Mouse (Mus musculus) myocyte (in vitro differentiated cells): ENCODE measurements at regions not wholly inside any gene's neighbourhood (a gene's known extent, or its start where the extent isn't known, plus 50 kb on each side); places are given as distances from the start of the nearest gene placed in this dataset.

Experiments used
- H3K27me3 ChIP-seq: one replicate; pipeline ENCODE4 v1.6.1; 2011; ENCODE audit not compliant: control insufficient read depth, insufficient read depth, insufficient read length
- H3K36me3 ChIP-seq: one replicate; pipeline ENCODE4 v1.6.1; 2011; ENCODE audit not compliant: control insufficient read depth, insufficient read depth
- H3K4me2 ChIP-seq: one replicate; pipeline ENCODE4 v1.6.1; 2011; ENCODE audit warnings: low read depth, control low read depth
- H3K4me3 ChIP-seq: one replicate; pipeline ENCODE4 v1.5.1; 2011; ENCODE audit warnings: mild to moderate bottlenecking, control low read depth, moderate library complexity
- H3K79me2 ChIP-seq: one replicate; pipeline ENCODE4 v1.6.1; 2011; ENCODE audit not compliant: control insufficient read depth, insufficient read depth
- H3ac ChIP-seq: one replicate; pipeline ENCODE4 v1.6.1; 2011; ENCODE audit not compliant: control insufficient read depth, insufficient read length
- CEBPB ChIP-seq: IDR thresholded peaks from 2 replicates; pipeline ENCODE4 v1.6.1; 2011; ENCODE audit warnings: mild to moderate bottlenecking, moderate library complexity; ENCODE audit not compliant: poor library complexity, insufficient read depth, severe bottlenecking
- E2F4 ChIP-seq: IDR thresholded peaks from one replicate; pipeline ENCODE4 v1.6.1; 2011; ENCODE audit warnings: mild to moderate bottlenecking, control low read depth, moderate library complexity; ENCODE audit not compliant: insufficient read depth
- MAX ChIP-seq: IDR thresholded peaks from one replicate; pipeline ENCODE4 v1.6.1; 2011; ENCODE audit warnings: low read depth, mild to moderate bottlenecking, control low read depth
- MYOD1 ChIP-seq, 3 experiments: IDR thresholded peaks; one replicate each; pipeline ENCODE4 v1.6.1; 2011; ENCODE audit warnings: control low read depth in 2 of 3, low read depth in 2 of 3, mild to moderate bottlenecking in 2 of 3, moderate library complexity in 1 of 3; ENCODE audit not compliant: insufficient read length in 2 of 3, control insufficient read depth in 1 of 3
- MYOG ChIP-seq, 3 experiments: IDR thresholded peaks; one replicate each; pipeline ENCODE4 v1.6.1; 2011; ENCODE audit warnings: control low read depth in 2 of 3, low read depth in 2 of 3, mild to moderate bottlenecking in 2 of 3; ENCODE audit not compliant: insufficient read length in 2 of 3, control insufficient read depth in 1 of 3, insufficient read depth in 1 of 3
- POLR2A ChIP-seq: IDR thresholded peaks from one replicate; pipeline ENCODE4 v1.6.1; 2011; ENCODE audit warnings: low read depth, mild to moderate bottlenecking, control low read depth, moderate library complexity; ENCODE audit not compliant: insufficient read length
- POLR2AphosphoS2 ChIP-seq: IDR thresholded peaks from one replicate; pipeline ENCODE4 v1.6.1; 2011; ENCODE audit warnings: low read depth, control low read depth; ENCODE audit not compliant: insufficient read length
- REST ChIP-seq: IDR thresholded peaks from one replicate; pipeline ENCODE4 v1.6.1; 2011; ENCODE audit warnings: mild to moderate bottlenecking, control low read depth, moderate library complexity; ENCODE audit not compliant: insufficient read depth, insufficient read length
- SRF ChIP-seq: IDR thresholded peaks from one replicate; pipeline ENCODE4 v1.6.1; 2011; ENCODE audit warnings: low read depth; ENCODE audit not compliant: control insufficient read depth, insufficient read length
- TCF12 ChIP-seq: IDR thresholded peaks from one replicate; pipeline ENCODE4 v1.6.1; 2011; ENCODE audit warnings: mild to moderate bottlenecking, control low read depth; ENCODE audit not compliant: poor library complexity, insufficient read depth, severe bottlenecking
- TCF3 ChIP-seq: IDR thresholded peaks from one replicate; pipeline ENCODE4 v1.6.1; 2011; ENCODE audit warnings: low read depth, control low read depth; ENCODE audit not compliant: insufficient read length
- USF1 ChIP-seq: IDR thresholded peaks from one replicate; pipeline ENCODE4 v1.6.1; 2011; ENCODE audit warnings: low read depth, mild to moderate bottlenecking, control low read depth, moderate library complexity

DNA sequence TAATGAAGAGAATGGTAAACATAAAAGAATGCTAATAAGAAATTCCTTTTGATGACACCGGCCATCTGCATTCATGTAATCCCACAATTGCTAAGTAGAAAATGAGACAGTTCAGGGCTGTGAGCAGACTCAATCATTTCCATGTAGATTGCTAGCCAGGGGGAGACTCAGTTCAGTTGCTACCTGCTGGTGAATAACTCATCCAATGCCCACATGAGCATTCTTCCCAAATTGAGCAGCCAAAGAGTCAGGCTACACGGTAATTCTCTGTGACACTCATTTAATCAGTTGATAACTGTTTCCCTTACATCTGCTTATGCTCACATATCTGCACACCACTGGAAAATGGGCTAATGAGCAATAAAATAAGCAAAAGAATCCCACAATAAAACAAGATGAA lies 345.0 kb downstream of the Ipo11 start:
- no peak for TF ChIP-seq REST
- no peak for TF ChIP-seq E2F4
- TF ChIP-seq USF1: no peak
- TF ChIP-seq CEBPB: no peak
- TF ChIP-seq SRF: no peak
- no peak for TF ChIP-seq POLR2AphosphoS2
- TF ChIP-seq MAX: no peak
- no peak for TF ChIP-seq POLR2A
- TF ChIP-seq TCF12: no peak
- H3K4me2 ChIP-seq: no peak overlapping the region
- H3K4me3 ChIP-seq: no peak overlapping the region
- H3ac ChIP-seq: no peak overlapping the region
- no peaks in the 10 kb centered on the region for H3K36me3 ChIP-seq
- no peaks in the 10 kb centered on the region for H3K79me2 ChIP-seq
- no peaks in the 10 kb centered on the region for H3K27me3 ChIP-seq

DNA sequence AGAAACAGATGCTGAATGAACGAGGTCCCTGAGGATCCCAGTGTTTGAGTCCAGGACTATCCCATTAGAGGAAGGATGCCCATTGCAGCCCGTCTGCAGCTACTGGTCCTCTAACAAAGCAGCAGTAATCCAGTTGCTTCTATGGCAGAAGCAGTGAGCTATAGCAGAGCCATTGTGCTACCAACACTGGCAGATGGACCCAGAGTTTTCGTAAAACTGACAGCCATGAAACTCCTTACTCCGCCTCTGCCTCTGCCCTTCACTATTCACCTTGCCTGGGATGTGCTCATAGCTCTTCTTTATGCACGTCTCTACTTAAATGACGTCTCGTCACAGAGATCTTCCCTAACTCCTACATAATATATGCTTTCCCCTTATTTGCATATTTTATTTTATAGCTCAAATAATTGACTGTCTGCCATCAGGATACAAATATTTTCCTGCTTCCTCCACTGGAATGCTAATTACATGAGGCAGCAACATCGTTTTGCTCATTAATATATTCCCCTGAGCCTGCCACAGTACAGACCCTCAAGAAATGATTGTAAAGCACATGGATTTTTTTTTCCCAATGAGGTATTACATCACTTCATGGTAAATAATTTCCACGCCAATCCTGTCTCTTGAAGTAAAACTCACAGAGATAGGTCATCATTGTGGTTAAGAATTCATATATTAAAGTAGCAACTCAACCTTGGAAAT lies 368.9 kb downstream of the Ipo11 start:
- Histone ChIP-seq H3K36me3 (no peaks in the 10 kb centered on the region), H3K4me3 (no peak overlapping the region), H3K79me2 (no peaks in the 10 kb centered on the region), H3K27me3 (no peaks in the 10 kb centered on the region), H3ac (no peak overlapping the region), H3K4me2 (no peak overlapping the region)
- no peak for TF ChIP-seq MAX
- no peak for TF ChIP-seq TCF12
- TF ChIP-seq TCF3: no peak
- TF ChIP-seq REST: no peak
- TF ChIP-seq POLR2A: no peak
- no peak for TF ChIP-seq MYOG (IDR thresholded peaks at IDR 0.05; ENCODE audit: control insufficient read depth in 1 of 3, insufficient read depth in 1 of 3, insufficient read length in 2 of 3, low read depth in 2 of 3)
- no peak for TF ChIP-seq E2F4
- no peak for TF ChIP-seq USF1
- no peak for TF ChIP-seq SRF
- no peak for TF ChIP-seq MYOD1 (IDR thresholded peaks at IDR 0.05; ENCODE audit: control insufficient read depth in 1 of 3, insufficient read length in 2 of 3, low read depth in 2 of 3)
- TF ChIP-seq CEBPB: no peak
- no peak for TF ChIP-seq POLR2AphosphoS2

DNA sequence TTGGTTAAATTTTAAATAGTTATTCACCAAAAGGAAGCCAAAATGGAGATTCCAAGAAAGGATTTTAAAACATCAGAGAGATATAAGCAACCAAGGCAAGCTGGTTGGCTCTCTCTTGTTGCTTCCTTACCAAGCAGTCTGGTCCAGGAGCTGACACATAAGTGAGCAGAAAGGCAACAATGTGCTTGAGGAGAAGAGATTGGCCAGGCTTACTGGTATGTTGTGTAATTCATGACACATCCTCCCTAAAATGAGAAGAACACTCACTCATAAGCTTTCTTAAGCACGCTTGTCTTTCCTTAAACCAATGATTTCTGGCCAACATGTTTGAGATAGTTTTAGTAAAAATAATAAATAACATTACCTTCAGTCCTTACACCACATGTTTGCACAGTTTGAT lies 374.2 kb downstream of the Ipo11 start:
- TF ChIP-seq SRF (no peak), POLR2AphosphoS2 (no peak), MYOG (IDR thresholded peaks at IDR 0.05; ENCODE audit: control insufficient read depth in 1 of 3, insufficient read depth in 1 of 3, insufficient read length in 2 of 3, low read depth in 2 of 3) (no peak), MYOD1 (IDR thresholded peaks at IDR 0.05; ENCODE audit: control insufficient read depth in 1 of 3, insufficient read length in 2 of 3, low read depth in 2 of 3) (no peak), POLR2A (no peak), TCF3 (no peak), CEBPB (no peak), USF1 (no peak), TCF12 (no peak), E2F4 (no peak), MAX (no peak), REST (no peak)
- no peak overlapping the region for H3ac ChIP-seq
- no peaks in the 10 kb centered on the region for H3K36me3 ChIP-seq
- no peak overlapping the region for H3K4me2 ChIP-seq
- no peak overlapping the region for H3K4me3 ChIP-seq
- H3K79me2 ChIP-seq: no peaks in the 10 kb centered on the region
- no peaks in the 10 kb centered on the region for H3K27me3 ChIP-seq

DNA sequence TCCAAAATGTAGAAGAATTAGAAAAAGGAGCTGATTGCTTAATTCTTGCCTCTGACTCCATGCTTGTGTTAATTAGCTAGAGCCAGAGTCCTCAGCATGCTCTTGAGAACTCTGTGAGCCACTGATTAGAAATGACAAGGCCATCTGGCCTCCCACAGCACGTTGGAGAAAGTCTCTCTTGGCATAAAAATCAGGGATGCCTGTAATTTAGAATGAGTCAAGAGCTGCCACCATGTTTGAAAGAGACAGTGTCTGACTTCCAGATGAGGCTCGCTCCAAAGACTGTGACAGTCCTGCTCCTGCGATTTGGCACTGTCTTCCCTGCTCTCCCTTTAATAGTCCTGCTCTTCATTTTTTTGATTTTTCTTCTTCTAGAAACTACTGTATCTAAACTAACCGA lies 374.6 kb downstream of the Ipo11 start:
- Histone ChIP-seq H3K4me3 (no peak overlapping the region), H3K4me2 (no peak overlapping the region), H3ac (no peak overlapping the region), H3K27me3 (no peaks in the 10 kb centered on the region), H3K79me2 (no peaks in the 10 kb centered on the region), H3K36me3 (no peaks in the 10 kb centered on the region)
- no peak for TF ChIP-seq E2F4
- no peak for TF ChIP-seq CEBPB
- no peak for TF ChIP-seq SRF
- TF ChIP-seq MYOD1 (IDR thresholded peaks at IDR 0.05; ENCODE audit: control insufficient read depth in 1 of 3, insufficient read length in 2 of 3, low read depth in 2 of 3): no peak
- TF ChIP-seq MAX: no peak
- no peak for TF ChIP-seq MYOG (IDR thresholded peaks at IDR 0.05; ENCODE audit: control insufficient read depth in 1 of 3, insufficient read depth in 1 of 3, insufficient read length in 2 of 3, low read depth in 2 of 3)
- no peak for TF ChIP-seq TCF3
